Mouse (Mus musculus): ENCODE measurements around the gene Dusp3.

The Dusp3 gene

DNA sequence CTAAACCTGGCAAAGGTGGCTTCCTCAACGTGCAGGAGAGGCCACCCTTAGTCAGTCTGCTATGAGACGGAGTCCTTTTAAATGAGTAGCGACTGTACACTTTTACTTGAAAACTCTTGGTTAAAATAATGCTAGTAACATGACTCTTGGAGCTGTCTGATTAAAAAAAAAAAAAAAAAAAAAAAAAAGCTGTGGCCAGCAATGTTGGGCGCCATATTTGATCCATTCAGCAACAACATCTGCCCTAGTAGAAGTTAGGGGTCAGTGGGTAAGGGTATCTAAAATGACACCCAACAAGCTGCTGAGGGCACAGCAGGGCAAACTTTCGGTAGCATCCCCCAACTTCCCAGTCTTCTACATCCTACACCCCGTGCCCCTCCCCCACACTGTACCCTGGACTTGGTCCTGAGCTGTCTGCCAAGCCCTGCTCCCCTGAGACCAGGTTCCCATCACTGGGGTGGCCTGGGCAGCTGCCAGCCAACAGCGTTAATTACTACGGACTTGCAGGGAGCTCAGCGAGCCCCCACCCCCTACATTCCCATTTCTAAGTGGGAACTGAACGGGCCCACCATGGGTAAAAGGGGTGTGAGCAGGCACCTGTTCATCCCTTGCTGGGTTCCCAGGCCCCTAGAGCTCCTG lies 59.7 kb downstream of the Dusp3 start:
- DNase-seq, result no peak

DNA sequence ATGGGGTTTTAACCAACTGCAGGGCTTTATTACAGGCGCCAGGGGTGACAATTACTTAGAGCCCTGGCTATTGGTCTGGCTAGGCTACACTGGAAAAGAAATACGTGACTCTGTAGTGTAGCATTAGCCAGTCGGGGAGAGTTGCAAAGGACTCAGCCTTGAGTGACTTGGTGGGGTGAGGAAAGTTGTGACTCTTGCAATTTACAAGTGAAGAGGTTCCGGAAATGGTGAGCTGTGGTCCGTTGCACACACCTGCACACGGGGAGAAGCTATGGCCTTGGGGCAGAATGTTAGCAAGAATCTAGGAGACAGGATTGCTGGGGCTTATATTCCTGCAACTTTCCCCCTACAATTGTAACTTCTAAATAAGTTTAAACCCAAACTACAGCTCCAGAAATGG lies 61.2 kb downstream of the Dusp3 start:
- DNase-seq, result no peak

DNA sequence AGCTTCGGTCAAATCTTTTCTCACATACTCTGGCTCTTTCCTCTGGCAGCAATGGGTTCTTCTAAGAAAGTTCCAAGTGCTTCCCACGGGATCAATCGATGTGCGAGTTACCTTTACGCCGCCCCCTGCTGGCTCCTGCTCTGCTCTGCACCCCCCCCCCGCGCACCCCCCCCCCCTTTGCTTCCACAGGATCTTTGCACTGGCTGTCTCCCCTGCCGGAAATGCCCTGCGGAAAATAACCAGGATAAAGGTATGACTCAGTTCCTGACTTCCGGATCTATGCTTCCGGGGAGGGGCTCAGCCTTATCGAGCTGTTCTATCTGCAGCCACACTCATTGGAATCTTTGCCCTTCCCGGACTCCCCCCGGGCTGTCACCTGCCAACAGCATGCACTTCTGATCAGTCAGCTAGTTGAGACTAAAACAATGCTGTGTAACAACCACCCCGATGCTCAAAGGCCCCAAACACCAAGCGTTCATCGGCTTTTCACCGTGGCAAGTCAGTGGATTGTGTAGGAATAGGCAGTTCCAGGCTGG lies 62.3 kb downstream of the Dusp3 start:
- no peak for DNase-seq

DNA sequence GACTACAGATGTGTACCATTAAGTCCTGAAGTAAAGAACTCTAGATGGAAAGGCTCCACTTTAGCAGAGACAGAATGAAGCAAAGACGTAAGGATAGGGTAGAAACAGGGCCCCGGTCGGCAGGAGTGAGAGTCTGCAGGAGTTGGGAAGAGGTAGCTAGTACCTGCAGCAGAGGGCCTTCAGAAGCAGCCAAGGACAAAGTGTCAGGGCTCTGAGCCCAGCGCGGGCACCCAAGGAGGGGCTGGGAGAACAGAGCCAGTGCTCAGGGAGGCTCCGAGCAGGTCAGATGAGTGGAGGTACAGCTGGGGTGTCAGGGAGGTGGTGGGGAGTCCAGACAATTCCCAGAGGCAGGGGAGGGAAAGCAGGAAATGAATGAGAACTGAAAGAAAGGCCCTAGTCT lies 62.8 kb downstream of the Dusp3 start:
- DNase-seq, result no peak

DNA sequence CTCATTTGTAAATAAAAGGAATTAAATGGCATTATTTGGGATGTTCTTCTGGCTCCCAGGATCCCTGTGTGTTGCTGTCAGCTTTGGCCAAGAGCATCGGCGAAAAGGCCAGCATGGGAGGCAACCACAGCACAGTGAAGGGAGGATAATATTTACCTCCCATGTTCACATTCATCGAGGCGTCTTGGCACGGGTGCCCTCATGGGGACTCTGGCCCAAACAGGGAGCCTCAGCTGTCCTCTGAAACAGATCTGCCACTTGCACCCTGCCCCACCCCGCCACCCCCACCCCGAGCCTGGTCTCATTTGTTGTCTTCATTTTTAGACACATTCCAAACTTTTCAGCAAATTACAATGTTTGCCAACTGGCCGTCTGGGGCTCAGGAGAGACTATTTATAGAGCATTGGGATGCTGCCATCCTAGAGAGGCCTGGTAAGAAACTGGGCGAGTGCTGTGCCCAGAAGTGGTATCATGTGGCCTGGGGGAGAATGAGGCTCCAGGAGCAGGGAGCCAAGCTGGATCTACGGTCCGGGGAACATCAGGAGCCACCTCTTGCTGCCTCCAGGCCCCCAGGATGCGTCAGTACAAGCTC lies 65.4 kb downstream of the Dusp3 start:
- DNase-seq, result no peak
